Mouse (Mus musculus): ENCODE results near the gene Fam241a.

Gene Fam241a

DNA sequence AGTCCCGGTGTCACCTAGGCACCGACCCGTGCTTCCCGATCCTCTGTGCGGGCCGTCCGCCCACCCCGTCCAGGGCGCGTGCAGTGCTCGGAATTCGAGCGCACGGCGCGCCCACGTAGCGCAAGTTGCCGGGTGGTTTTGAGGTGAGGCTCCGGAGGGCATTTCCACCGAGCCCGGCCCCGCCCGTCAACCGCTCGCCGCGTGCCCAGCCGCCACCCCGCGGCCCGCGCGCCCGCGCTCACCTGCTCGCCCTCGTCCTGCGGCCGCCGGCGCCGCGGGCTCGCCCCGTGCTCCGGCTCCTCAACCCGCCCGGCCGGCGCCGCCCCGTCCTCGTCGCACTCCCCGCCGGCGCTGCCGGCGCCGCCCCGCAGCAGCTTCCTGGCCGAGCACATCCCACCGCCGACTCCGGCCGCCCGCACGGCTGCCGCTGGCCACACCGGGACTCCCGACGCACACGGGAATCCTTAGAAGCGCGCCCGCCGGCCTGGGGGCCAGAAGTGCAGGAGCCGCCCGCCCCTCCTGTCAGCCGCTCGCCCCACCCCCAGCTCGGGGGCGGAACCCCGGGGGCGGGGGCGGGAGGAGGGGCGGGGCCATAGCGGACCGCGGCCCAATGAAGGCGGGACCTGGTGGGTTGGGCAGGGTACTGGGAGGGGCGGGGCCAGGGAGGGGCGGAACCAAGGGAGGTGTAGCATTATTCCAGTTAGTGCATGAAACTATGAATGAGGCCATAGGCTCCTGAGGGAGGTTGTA lies at the start of gene Fam241a:
Gene Fam241a, minus strand, starts transcription at position 533 of the 750 bp plus-strand sequence.
- DNase-seq (ENCODE audit: low read depth): peak; percentile 83

DNA sequence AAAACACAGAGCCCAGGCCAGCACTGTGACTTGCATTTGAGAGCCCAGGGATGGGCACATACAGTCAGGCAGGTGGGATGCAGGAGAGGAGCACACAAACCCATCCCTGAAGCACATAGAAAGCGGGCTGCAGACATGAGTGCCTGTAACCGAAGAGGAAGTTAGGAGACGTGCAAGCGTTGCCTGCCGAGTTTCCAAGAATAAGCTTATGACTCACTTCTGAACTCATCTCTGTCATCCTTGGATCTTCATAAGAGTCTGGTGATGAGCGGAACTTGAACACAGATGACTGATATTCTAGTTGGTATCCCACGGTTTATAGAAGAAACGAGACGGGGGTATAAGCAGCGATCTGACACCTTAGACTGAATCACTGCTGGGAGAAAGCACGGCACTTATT lies 36.3 kb upstream of the Fam241a start:
- no peak for DNase-seq (ENCODE audit: low read depth)

DNA sequence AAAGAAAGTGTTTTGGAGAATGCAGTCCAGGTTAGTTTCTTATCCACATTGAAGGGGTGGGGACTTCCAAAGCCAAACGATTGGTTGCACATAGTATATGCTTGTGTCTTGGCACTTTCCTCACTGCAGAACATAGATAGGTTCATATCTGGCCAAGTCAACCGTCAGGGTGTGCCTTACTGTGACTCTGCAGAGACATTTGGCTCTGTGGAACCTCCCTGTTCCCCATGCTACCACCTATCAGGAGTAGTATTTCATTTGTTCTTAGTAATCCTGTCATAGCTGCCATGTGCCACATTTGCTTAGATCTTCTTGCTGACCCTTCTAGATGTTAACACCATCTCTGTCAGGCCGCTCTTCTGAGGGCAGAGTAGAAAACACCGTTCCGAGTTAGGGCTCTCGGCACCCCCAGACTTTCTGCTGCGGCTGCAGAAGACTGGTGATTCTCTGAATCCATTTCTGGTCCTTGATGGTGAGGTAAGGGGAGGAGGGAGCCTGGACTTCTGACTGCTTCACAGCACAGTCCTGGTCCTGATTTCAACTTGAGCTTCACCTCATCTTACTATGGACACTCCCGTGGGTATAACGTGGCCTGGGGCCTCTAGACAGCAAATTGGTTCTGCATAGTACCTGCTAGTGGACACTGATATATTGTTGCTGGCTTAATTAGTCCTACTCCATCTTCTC lies 34.3 kb upstream of the Fam241a start:
- DNase-seq (ENCODE audit: low read depth): peak; percentile 92

DNA sequence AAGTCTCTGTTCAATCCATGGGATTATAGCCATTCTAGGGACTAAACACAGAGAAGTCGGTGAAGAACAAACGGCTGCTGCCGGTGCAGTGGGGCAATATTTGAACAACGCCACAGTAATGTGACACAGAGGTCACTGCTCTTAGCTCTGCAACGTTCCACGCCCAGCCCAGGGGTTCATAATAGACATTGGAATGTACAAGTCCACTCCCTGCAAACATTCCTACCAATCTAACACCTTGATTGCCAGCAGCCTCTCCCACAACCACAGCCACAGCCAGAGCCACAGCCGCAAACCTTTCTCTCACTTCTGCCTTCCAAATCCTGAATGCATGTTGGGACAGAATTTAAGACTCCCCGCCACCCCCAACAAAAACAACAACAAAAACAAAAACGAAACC lies 33.8 kb upstream of the Fam241a start:
- no peak for DNase-seq (ENCODE audit: low read depth)

DNA sequence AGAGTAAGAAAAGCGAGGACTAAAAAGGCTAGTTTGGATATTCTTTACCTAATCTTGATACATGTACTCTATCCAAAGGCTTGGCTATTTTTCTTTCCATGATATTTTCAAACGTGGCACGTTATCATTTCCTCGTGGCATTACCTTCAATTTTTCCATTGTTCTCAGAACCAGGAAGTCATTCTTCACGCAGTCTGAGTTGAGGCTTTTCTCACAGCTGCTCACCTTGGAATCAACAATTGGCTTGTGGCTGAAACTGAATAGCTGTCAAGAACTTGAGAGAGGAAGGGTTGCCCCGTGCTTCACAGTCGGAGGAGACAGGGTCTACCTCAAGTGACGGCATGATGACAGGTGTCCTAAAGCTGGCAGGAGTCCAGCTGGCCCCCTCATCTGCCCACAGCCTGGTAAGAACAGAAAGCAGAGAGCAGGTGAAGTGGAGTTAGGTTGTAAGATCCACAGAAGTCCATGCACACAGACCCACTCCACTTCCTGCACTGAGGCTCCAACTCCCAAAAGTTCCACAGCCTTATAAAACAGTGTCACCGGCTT lies 30.6 kb upstream of the Fam241a start:
- no peak for DNase-seq (ENCODE audit: low read depth)

DNA sequence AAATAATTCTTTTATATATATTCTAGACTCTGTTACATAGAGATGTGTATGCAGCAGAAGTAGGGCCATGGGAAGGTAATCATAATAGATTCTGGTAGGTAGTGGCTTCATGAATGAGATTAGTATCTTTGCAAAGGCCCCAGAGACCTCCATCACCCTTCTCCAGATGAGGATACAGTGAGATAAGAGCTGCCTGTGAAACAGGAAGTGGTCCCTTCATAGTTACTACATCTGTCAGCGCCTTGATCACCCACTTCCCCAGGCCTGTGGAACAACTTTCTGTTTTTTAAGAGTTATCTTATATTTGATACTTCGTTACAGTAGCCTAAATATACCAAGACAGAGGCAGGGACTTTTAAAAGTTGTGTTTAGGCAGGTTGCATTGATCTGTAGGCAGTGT lies 28.3 kb upstream of the Fam241a start:
- no peak for DNase-seq (ENCODE audit: low read depth)

DNA sequence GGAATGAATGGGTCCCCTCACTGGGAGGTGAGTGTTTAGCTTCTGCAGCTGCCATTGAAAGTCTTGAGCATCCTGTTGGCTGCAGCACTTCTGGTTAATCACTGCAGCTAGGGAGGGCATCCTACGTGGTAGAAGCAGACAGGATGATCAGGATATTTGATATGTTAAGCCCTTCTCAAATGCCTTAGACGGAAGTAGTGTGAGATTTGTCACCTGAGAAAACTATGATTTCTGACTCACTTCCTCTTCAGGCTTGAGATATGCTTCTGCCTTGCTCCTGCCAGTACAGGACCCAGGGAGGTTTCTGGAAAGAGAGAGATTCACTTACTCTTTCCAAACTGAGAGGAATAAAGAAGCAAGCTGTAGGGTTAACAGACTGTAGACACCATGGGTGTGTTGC lies 27.1 kb upstream of the Fam241a start:
- DNase-seq (ENCODE audit: low read depth): no peak

DNA sequence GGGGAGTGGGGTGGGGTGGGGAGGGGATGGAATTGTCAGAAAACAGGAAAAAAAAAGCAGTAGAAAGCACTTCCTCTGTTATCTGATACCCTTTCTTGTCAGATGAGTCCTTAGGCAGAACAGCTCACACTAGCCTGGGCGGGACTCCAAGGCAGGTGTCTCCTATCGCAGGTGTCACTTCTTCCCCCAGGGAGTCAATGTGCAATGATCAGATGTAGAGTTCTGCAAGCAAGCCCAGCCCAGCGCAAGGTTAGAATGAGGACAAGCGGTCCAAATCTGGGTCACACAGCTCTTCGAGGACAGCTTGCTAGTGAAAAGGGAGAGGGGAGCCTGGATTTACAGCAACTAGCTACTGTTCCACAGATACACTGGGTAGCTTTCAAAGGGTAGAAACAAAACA lies 26.0 kb upstream of the Fam241a start:
- no peak for DNase-seq (ENCODE audit: low read depth)

DNA sequence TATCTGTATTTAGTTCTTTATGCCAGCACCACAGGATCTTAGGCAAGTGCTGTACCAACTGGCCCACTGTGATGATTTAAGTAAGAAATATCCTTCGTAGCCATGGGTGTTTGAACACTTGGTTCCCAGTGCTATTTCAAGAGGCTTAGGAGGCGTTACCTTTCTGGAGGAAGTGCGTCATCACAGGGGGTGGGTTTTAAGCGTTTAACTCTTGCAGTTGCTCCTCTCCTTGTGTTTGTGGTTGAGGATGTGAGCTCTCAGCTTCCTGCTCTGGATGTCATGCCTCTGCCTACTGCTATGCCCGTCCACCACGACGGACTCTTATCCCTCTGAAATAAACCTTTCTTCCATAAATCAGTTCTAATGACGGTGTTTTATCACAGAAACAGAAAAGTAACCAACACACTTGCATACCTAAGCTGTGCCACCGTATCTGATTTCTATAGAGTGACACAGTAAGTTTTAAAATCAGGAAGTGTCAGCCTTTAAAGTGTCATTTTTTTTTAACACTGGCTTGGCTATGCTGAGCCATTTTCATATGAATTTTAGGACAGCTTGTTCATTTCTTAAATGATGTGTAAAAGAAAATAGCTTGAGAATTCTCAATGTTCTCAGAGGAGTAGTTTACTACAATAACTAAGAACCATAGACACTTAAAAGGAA lies 22.0 kb upstream of the Fam241a start:
- no peak for DNase-seq (ENCODE audit: low read depth)

DNA sequence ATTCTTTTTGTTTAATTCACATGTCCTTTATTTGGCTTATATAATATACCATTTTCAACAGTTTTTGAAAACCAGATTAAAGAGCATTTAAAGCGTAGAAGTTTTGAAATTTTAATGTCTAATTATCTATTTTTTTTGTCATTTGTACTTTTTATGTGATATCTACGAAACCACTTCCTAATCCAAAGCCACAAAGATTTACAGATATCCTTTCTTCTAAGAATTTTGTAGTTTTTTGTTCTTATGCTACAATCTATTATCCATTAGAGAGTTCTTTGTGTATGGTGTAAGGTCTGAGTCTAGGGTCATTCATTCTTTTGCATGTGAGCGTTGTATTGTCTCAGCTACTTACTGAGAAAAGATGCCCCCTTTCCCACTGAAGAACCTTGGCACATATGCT lies 21.4 kb upstream of the Fam241a start:
- DNase-seq (ENCODE audit: low read depth): no peak

DNA sequence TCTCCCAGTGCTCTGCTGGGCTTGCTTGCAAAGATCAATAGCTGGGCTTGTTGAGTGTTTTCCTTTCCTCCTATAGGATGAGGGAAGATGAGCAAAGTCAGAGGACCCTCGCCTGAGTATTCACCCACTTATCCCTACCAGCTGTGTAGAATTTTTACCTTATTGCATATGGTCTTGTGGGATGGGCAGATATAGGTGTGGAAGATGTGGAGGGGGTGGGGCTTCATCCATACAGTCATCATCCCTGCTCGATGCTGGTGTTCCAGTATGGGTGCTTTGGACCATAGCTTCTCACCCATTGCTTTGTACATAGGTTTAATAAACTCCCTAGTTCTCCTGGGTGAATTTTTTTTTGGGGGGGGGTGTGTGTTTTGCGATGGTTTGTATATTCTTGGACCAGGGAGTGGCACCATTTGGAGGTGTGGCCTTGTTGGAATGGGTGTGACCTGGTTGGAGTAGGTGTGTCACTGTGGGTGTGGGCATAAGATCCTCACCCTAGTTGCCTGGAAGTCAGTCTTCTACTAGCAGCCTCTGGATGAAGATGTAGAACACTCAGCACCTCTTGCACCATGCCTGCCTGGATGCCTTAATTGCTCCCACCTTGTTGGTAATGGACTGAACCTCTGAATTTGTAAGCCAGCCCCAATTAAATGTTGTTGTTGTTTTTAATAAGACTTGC lies 19.7 kb upstream of the Fam241a start:
- DNase-seq (ENCODE audit: low read depth): no peak

DNA sequence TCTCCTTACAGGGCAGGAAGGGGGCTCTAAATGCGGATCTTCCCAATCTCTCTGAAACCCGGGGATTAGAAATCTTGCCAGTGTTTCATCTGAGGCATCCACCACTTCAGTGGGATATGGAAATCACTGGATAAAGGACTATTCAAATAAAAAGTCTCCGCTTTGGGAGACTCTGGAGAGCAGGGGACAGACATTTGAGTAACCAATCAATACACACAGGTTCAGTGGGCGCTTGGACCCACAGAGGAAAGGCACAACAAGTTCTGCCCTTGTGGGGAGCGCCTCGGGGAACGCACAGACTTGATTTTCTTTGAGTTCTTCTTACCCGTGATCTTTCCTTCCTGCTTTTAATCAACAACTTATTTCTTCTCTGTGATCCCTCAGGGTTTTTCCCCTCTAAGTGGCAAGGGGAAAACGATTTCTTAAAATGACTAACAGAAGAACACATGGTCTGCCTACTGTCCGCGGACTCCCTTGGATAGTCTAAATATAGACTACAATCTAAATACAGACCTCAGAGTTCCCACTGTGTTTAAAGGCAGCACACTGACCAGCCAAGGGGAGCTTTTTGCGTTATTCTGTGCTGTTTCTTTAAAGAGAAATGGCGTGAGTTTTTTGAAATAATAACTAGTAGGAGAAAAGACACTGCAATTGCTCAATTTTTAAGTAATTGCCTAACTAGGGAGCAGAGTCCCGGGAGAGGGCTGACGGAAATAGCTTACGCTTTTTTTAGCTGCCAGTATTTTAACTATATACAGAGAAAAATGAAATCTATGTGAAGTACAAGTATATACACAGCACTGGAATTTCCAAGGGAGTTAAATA lies 18.0 kb upstream of the Fam241a start:
- DNase-seq (ENCODE audit: low read depth): no peak

DNA sequence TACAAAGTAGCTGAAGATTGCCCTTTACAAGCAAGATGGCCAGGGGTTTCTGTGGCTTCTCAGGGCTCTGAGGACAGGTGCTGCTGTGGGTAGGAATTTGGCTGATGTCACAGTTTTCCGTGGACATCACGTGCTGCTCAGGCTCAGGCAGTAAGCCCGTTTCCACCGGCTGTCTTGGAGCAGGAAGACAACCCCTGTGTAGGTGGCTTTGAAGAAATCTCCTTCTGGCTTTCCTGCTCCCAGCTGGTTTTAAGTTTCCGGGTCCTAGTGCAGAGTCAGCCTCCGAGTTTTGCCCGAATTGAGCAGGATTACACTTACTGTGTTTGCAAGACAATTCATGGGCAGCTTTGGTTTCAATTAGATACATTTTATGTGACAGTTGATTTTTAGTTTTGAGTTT lies 13.8 kb upstream of the Fam241a start:
- no peak for DNase-seq (ENCODE audit: low read depth)

DNA sequence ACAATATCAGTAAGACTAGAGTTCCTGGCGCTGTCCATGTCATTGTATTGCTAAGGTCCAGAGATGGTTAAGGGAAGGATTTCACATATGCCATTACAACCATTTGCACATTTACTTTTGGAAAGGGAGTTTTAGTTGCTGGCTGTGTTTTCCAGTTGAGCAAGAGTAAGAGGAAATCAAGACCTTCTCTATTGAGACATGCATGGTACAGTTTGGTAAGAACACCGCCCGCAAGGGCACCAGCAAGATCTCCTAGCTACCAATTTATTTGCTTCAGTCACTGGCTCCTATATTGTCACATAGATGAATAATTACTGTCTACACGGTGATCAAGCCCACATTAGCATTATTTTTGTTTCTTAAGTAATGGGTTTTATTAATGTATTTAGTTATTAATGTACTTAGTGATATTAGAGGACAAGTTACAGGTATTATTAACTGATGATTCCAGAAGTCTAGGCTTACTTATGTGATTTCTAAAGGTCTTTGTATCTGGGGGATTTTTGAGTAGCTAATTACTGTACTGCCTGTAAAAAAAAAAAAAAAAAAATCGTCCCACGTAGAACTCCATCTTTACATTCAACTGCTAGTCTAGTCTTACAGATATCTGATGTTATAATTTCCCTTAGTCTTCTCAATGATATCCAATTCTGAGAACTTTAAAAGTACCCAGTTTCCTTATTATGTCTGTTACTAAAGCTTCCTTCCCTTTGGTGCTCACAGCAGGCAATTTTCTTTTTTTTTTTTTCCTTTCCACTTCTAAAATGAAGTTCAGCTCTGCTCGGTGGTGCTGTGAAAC lies 944 bp downstream of the Fam241a start:
- peak; percentile 37 for DNase-seq (ENCODE audit: low read depth)

DNA sequence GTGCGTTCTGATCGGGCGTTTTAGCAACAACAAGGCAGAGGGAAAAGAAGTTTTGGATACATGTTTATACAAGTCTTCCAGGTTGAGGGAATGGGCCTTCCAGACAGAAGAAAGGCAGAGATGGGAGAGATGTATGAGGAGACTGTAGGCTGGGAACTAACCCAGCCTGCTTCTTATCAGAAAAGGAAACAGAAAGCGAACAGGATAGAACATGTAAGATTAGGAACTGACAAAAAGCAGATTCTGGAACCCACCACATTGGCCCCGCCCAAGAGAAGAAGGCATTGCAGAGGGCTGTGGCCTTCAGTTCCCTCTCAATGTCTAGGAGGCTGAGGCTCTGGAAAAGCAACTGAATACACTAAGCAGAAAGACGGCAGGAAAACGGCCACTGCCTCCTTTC lies 2.2 kb downstream of the Fam241a start:
- DNase-seq (ENCODE audit: low read depth): peak; percentile 74

DNA sequence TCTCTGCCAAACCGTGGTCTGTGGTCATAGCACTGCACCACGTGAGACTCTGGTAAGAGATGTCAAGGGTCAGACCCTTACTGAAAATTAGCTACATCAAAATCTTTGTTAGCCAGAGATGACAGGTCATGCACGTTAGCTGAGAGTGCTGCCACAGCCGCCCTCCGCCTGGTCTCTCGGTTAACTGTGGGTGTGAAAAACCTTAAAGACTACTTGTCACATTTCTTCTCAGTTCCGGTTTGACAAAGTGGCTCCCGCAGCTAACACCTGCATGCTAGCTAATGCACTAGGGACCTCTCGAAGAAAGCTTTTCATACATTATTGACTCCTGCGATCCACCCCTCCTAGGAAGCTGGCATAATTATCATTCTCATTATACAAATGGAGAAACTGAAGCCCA lies 4.2 kb downstream of the Fam241a start:
- DNase-seq (ENCODE audit: low read depth): no peak

DNA sequence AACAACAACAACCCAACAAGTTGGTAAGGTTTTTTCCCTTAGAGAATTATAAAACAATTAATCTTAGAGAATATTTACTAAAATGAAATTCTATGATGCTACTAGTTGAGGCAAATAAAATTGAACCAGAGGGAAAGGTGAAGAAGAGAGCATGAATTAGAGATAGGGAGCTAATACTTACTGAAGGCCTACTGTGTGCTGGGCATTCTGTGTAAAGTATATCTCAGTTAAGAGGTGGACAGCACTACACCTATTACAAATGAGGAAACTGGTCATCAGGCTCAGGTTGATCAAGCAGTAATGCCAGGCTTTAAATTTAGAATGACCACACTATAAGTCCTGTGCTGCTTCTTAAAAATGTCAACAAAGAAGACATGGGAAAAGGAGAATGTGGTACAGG lies 6.1 kb downstream of the Fam241a start:
- no peak for DNase-seq (ENCODE audit: low read depth)

DNA sequence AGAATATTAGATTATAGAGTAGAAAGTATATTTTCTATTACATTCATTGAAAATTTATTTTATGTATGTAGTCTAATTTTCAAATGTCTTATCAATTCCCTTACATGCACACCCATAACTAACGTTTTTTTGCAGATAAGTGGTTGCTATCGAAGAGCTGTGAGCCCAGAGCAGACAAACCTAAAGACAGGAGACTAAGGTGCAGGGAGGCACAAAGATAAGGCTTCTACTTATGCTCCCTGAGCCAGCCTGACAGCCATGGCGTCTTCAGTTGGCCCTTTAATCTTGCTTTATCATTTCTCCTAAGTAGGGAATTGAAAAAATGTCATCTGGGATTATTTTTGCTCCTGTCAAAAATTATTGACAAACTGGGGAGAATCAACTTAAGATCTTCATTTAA lies 6.6 kb downstream of the Fam241a start:
- DNase-seq (ENCODE audit: low read depth): peak; percentile 75

DNA sequence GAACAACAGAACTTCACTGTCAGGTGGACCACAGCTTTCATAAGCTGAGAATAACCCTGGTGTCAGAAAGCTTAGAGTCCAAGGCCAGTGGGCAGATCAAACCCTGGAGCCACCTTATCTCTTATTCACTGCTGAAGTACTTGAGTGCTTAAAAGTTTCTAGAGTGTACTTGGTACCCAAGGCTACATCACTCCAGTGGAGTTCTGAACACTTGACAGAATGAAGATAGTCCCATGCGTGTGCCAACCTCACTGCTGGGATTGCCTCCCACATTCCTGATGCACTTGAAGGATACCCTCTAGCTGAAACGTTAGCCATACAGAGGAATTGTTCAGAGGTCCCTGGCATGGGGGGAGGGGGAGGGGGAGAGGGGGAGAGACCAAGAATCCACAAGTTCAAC lies 14.4 kb downstream of the Fam241a start:
- DNase-seq (ENCODE audit: low read depth): no peak

DNA sequence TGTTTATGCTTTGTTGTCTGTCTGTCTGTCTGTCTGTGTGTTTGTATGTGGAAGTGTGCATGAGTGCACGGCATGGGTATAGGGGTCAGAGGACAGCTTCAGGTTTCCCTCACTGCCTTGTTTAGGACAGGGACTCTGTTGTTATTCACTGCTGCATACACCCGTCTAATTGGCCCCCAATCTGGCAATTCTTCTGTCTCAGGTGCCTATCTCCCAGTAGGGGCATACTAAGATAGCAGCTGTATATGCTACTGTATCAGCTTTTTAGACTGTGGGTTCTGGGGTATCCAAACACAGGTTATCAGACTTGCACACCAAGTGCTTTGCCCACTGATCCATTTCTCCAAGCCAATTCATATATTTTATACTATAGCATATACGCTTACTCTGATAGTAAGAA lies 16.2 kb downstream of the Fam241a start:
- no peak for DNase-seq (ENCODE audit: low read depth)

DNA sequence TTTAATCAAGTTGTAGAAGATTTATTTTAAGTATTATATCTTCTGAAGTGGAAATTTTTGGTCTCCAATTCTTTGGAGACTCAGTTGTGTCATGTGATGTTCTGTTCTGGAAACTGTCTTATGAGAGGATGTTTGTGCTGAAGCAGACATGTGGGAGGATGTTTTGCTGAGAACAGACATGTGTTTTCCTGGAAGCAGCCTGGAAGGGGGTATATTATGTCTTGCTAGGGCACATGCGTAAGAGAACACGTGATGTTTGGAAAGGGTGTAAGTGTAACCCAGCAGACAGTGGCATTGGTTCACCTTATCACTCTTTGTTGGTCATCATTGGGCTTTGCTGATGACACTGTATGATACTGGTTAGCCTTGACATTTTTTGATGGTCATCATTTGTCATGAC lies 20.6 kb downstream of the Fam241a start:
- no peak for DNase-seq (ENCODE audit: low read depth)
